Mouse (Mus musculus) limb, embryonic 15.5 days (tissue): ENCODE measurements around the gene Retreg1. TPM values are rescaled to one million over a fixed set of nuclear protein-coding genes. Genes with fewer than 3 reads are reported as not detected.

Experiments used
- ATAC-seq: fragments of 200-750 bp; cut with Nextera tagmentation; 2 replicates; pipeline ENCODE4 v1.8.0; 2017; ENCODE audit warnings: low read depth, moderate TSS enrichment; ENCODE audit not compliant: insufficient number of reproducible peaks, low FRiP score, low TSS enrichment
- H3K27ac ChIP-seq: fragments of 300-500 bp; sonication (generic); 2 replicates; pipeline ENCODE4 v1.5.1; 2015; ENCODE audit warnings: moderate library complexity, mild to moderate bottlenecking, inconsistent platforms
- H3K27me3 ChIP-seq: fragments of 300-500 bp; sonication (generic); 2 replicates; pipeline ENCODE4 v1.6.1; 2015; ENCODE audit warnings: inconsistent platforms
- H3K36me3 ChIP-seq: fragments of 300-500 bp; sonication (generic); 2 replicates; pipeline ENCODE4 v1.6.1; 2015; ENCODE audit warnings: inconsistent platforms
- H3K4me1 ChIP-seq: fragments of 300-500 bp; sonication (generic); 2 replicates; pipeline ENCODE4 v1.6.1; 2015; ENCODE audit warnings: inconsistent platforms
- H3K4me2 ChIP-seq: fragments of 300-500 bp; sonication (generic); 2 replicates; pipeline ENCODE4 v1.6.1; 2015; ENCODE audit warnings: mild to moderate bottlenecking, inconsistent platforms
- H3K4me3 ChIP-seq: fragments of 300-500 bp; sonication (generic); 2 replicates; pipeline ENCODE4 v1.5.1; 2015; ENCODE audit warnings: mild to moderate bottlenecking, inconsistent platforms
- H3K9ac ChIP-seq: fragments of 300-500 bp; sonication (generic); 2 replicates; pipeline ENCODE4 v1.6.1; 2015; ENCODE audit warnings: inconsistent platforms
- H3K9me3 ChIP-seq: fragments of 300-500 bp; sonication (generic); 2 replicates; pipeline ENCODE4 v1.6.1; 2016; ENCODE audit warnings: inconsistent platforms
- WGBS: fragments of 180-500 bp; shearing (Covaris S2); methylation state at CpG from one replicate; pipeline ENCODE4 v1.1.7; 2015; 5-methylcytosine and 5-hydroxymethylcytosine counted together
- polyA plus RNA-seq: library from polyadenylated mRNA; unstranded; fragments of >200 nt; fragmentation: Nextera tagmentation; extraction: Ambion mirVana; gene quantifications from 2 replicates; pipeline ENCODE4 v1.2.1, GENCODE M21; 2015

The Retreg1 gene
- polyA plus RNA-seq, 1 experiment from 2014 or later, result 5.1 TPM

- H3K27ac ChIP-seq, result no peak overlapping the region
- peaks cover 83% of the 10 kb centered on the region for H3K36me3 ChIP-seq
- no peak overlapping the region for H3K4me3 ChIP-seq
- no peak overlapping the region for H3K4me2 ChIP-seq
- H3K27me3 ChIP-seq, result no peaks in the 10 kb centered on the region
- H3K9me3 ChIP-seq, result no peaks in the 10 kb centered on the region
- 77% methylated on average over 20 of the region's 20 CpGs for WGBS
- H3K4me1 ChIP-seq, result peaks cover 3% of the 10 kb centered on the region; the same call in 1 of the 2 replicates
- ATAC-seq, result no peak
- no peak overlapping the region for H3K9ac ChIP-seq
Measured at GRCm38 (mm10) chr15:25808677-25809460, 34.1 kb upstream of the Retreg1 start.

GRCm38 (mm10) chr15:25809669-25810068, 33.3 kb upstream of the Retreg1 start:
- H3K9me3 ChIP-seq, result peaks cover 1% of the 10 kb centered on the region; the same call in 1 of the 2 replicates
- WGBS, result 81% methylated on average over 6 of the region's 6 CpGs
- H3K4me2 ChIP-seq, result no peak overlapping the region
- no peak overlapping the region for H3K27ac ChIP-seq
- H3K36me3 ChIP-seq, result peaks cover 81% of the 10 kb centered on the region
- no peak overlapping the region for H3K9ac ChIP-seq
- ATAC-seq, result no peak
- H3K4me3 ChIP-seq, result no peak overlapping the region
- no peaks in the 10 kb centered on the region for H3K27me3 ChIP-seq
- H3K4me1 ChIP-seq, result peaks cover 3% of the 10 kb centered on the region; the same call in 1 of the 2 replicates

GRCm38 (mm10) chr15:25811834-25812250, 31.1 kb upstream of the Retreg1 start:
- no peak overlapping the region for H3K9ac ChIP-seq
- no peak overlapping the region for H3K4me3 ChIP-seq
- 76% methylated on average over 11 of the region's 11 CpGs for whole genome bisulfite sequencing
- H3K27ac ChIP-seq, result no peak overlapping the region
- peaks cover 4% of the 10 kb centered on the region; the same call in 1 of the 2 replicates for H3K9me3 ChIP-seq
- H3K36me3 ChIP-seq, result peaks cover 73% of the 10 kb centered on the region
- no peaks in the 10 kb centered on the region for H3K4me1 ChIP-seq
- no peak overlapping the region for H3K4me2 ChIP-seq
- H3K27me3 ChIP-seq, result no peaks in the 10 kb centered on the region
- no peak for ATAC-seq

- Histone ChIP-seq H3K4me3 (no peak overlapping the region), H3K27ac (no peak overlapping the region), H3K9me3 (peaks cover 4% of the 10 kb centered on the region; the same call in 1 of the 2 replicates), H3K36me3 (peaks cover 67% of the 10 kb centered on the region), H3K9ac (no peak overlapping the region), H3K4me2 (no peak overlapping the region), H3K27me3 (no peaks in the 10 kb centered on the region), H3K4me1 (no peaks in the 10 kb centered on the region)
- ATAC-seq, result no peak
- WGBS, result 62% methylated on average over 12 of the region's 12 CpGs
Measured at GRCm38 (mm10) chr15:25812479-25812878, 30.5 kb upstream of the Retreg1 start.

- Histone ChIP-seq H3K9ac (no peak overlapping the region), H3K9me3 (peaks cover 4% of the 10 kb centered on the region; the same call in 1 of the 2 replicates), H3K36me3 (peaks cover 48% of the 10 kb centered on the region), H3K4me2 (no peak overlapping the region), H3K27ac (no peak overlapping the region), H3K4me1 (no peaks in the 10 kb centered on the region), H3K27me3 (no peaks in the 10 kb centered on the region), H3K4me3 (no peak overlapping the region)
- WGBS, result 63% methylated on average over 3 of the region's 3 CpGs
- no peak for ATAC-seq
Measured at GRCm38 (mm10) chr15:25814535-25814934, 28.4 kb upstream of the Retreg1 start.

DNA sequence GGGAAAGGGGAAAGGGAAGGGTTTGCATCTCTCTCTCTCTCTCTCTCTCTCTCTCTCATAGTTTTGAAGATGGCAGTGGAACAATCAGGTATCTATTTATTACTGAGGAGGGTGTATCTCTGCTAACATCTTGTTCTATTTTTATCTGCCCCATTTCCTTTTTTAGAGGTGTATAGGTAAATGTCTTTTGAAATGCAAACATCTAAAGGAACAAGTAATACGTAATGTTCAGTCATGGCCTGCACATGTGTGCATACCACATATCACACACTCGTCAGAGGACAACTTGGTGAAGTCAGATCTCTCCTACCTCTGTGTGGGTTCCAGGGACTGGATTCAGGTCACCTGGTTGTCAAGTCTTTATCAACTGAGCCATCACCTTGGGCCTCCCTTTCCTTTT, 25.8 kb upstream of the Retreg1 start:
- no peak for ATAC-seq
- peaks cover 4% of the 10 kb centered on the region; the same call in 1 of the 2 replicates for H3K9me3 ChIP-seq
- 81% methylated on average over 2 of the region's 2 CpGs for WGBS

DNA sequence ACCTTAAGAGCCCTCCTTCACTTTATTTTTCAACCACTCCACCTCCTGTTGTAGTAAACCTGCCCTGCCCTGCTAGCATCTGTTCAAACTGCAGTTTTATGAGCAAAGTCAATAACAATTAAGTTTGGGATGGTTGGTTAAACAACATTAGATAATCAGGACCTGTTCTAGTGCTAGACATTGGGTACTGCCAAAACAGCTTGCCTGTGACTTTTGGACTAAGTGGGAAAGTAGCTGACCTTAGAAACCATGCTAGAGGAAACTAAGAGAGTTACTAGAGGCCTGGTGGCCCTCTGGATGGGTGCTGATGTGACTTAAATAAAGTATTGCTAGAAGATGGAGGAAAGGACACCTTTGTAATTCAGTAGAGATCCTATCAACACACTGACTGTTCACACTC, 21.0 kb upstream of the Retreg1 start:
- no peak for ATAC-seq
- Histone ChIP-seq H3K27ac (no peak overlapping the region), H3K4me1 (no peaks in the 10 kb centered on the region), H3K36me3 (no peaks in the 10 kb centered on the region), H3K9ac (no peak overlapping the region), H3K27me3 (no peaks in the 10 kb centered on the region), H3K9me3 (no peaks in the 10 kb centered on the region), H3K4me2 (no peak overlapping the region), H3K4me3 (no peak overlapping the region)

More for the DNA sequence above, 25.8 kb upstream of the Retreg1 start:
- Histone ChIP-seq H3K4me1 (no peaks in the 10 kb centered on the region), H3K36me3 (peaks cover 24% of the 10 kb centered on the region), H3K27me3 (no peaks in the 10 kb centered on the region), H3K9ac (no peak overlapping the region), H3K27ac (no peak overlapping the region), H3K4me2 (no peak overlapping the region), H3K4me3 (no peak overlapping the region)

GRCm38 (mm10) chr15:25822656-25823055, 20.3 kb upstream of the Retreg1 start:
- 52% methylated on average over 3 of the region's 3 CpGs for WGBS
- no peaks in the 10 kb centered on the region for H3K36me3 ChIP-seq
- no peaks in the 10 kb centered on the region for H3K27me3 ChIP-seq
- H3K4me1 ChIP-seq, result no peaks in the 10 kb centered on the region
- H3K9ac ChIP-seq, result no peak overlapping the region
- no peak overlapping the region for H3K4me2 ChIP-seq
- H3K9me3 ChIP-seq, result no peaks in the 10 kb centered on the region
- no peak overlapping the region for H3K4me3 ChIP-seq
- ATAC-seq, result no peak
- no peak overlapping the region for H3K27ac ChIP-seq

GRCm38 (mm10) chr15:25826531-25826961, 16.4 kb upstream of the Retreg1 start:
- Histone ChIP-seq H3K4me1 (no peaks in the 10 kb centered on the region), H3K27me3 (no peaks in the 10 kb centered on the region), H3K27ac (no peak overlapping the region), H3K36me3 (no peaks in the 10 kb centered on the region), H3K4me3 (no peak overlapping the region), H3K9me3 (no peaks in the 10 kb centered on the region), H3K9ac (no peak overlapping the region), H3K4me2 (no peak overlapping the region)
- no peak for ATAC-seq
- 79% methylated on average over 8 of the region's 8 CpGs for WGBS

- no peak for ATAC-seq
- 82% methylated on average over 10 of the region's 10 CpGs for WGBS
- Histone ChIP-seq H3K36me3 (no peaks in the 10 kb centered on the region), H3K4me2 (no peak overlapping the region), H3K9me3 (no peaks in the 10 kb centered on the region), H3K9ac (no peak overlapping the region), H3K4me1 (no peaks in the 10 kb centered on the region), H3K4me3 (no peak overlapping the region), H3K27me3 (no peaks in the 10 kb centered on the region), H3K27ac (no peak overlapping the region)
Measured at GRCm38 (mm10) chr15:25828464-25828863, 14.5 kb upstream of the Retreg1 start.

- Histone ChIP-seq H3K36me3 (no peaks in the 10 kb centered on the region), H3K4me3 (no peak overlapping the region), H3K4me1 (no peaks in the 10 kb centered on the region), H3K4me2 (no peak overlapping the region), H3K27ac (no peak overlapping the region), H3K27me3 (no peaks in the 10 kb centered on the region), H3K9ac (no peak overlapping the region), H3K9me3 (no peaks in the 10 kb centered on the region)
- WGBS, result 63% methylated on average over 2 of the region's 2 CpGs
- no peak for ATAC-seq
Measured at GRCm38 (mm10) chr15:25830426-25830825, 12.6 kb upstream of the Retreg1 start.

DNA sequence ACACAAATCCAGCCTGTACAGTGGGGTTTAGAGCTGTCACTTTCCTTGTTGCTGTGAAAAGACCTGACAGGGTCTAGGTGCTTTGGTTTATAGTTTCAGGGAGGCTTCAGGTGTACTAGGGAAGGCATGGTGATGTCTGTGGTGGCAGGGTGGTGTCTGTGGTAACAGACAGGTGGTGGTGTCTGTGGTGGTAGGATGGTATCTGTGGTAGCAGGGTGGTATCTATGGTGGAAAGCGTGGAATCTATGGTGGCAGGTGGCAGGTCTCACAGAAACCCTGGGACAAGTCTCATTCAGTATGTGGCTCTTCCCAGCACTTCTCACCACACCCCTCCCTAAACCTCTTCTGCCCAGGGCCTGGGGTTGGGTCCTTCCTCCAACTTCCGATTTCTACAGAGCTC, 8.7 kb upstream of the Retreg1 start:
- no peaks in the 10 kb centered on the region for H3K36me3 ChIP-seq
- no peaks in the 10 kb centered on the region for H3K4me1 ChIP-seq
- H3K4me2 ChIP-seq, result no peak overlapping the region
- WGBS, result 76% methylated on average over 2 of the region's 2 CpGs
- no peak overlapping the region for H3K27ac ChIP-seq
- ATAC-seq, result no peak
- no peak overlapping the region for H3K9ac ChIP-seq
- H3K9me3 ChIP-seq, result no peaks in the 10 kb centered on the region
- no peak overlapping the region for H3K4me3 ChIP-seq
- no peaks in the 10 kb centered on the region for H3K27me3 ChIP-seq
